Mouse (Mus musculus) heart, embryonic 10.5 days (tissue): ENCODE measurements at regions not wholly inside any gene's neighbourhood (a gene's known extent, or its start where the extent isn't known, plus 50 kb on each side); places are given as distances from the start of the nearest gene placed in this dataset.

Experiments
- DNase-seq: peaks from one replicate; pipeline ENCODE4 v3.0.0-alpha.2; 2017; ENCODE audit warnings: low spot score
- H3K27ac ChIP-seq: fragments of 300-500 bp; sonication (generic); 2 replicates; pipeline ENCODE4 v1.5.1; 2016; ENCODE audit warnings: mild to moderate bottlenecking
- H3K27me3 ChIP-seq: fragments of 300-500 bp; sonication (generic); 2 replicates; pipeline ENCODE4 v1.6.1; 2016; ENCODE audit warnings: mild to moderate bottlenecking; ENCODE audit not compliant: poor library complexity, insufficient read depth, severe bottlenecking
- H3K36me3 ChIP-seq: fragments of 300-500 bp; sonication (generic); 2 replicates; pipeline ENCODE4 v1.6.1; 2016; ENCODE audit warnings: mild to moderate bottlenecking, moderate library complexity
- H3K4me1 ChIP-seq: fragments of 300-500 bp; sonication (generic); 2 replicates; pipeline ENCODE4 v1.6.1; 2016; ENCODE audit warnings: mild to moderate bottlenecking
- H3K4me3 ChIP-seq: fragments of 300-500 bp; sonication (generic); 2 replicates; pipeline ENCODE4 v1.5.1; 2016; ENCODE audit warnings: mild to moderate bottlenecking, moderate library complexity
- H3K9me3 ChIP-seq: fragments of 300-500 bp; sonication (generic); 2 replicates; pipeline ENCODE4 v1.6.1; 2016; ENCODE audit warnings: mild to moderate bottlenecking, moderate library complexity
- WGBS: fragments of 180-500 bp; shearing (Covaris S2); methylation state at CpG from one replicate; pipeline ENCODE4 v1.1.7; 2016; 5-methylcytosine and 5-hydroxymethylcytosine counted together

GRCm38 (mm10) chr1:106483008-106483407, 231.1 kb downstream of the Bcl2 start:
- Histone ChIP-seq H3K4me1 (no peaks in the 10 kb centered on the region), H3K36me3 (no peaks in the 10 kb centered on the region), H3K27me3 (no peaks in the 10 kb centered on the region), H3K4me3 (no peak overlapping the region), H3K27ac (no peak overlapping the region), H3K9me3 (no peaks in the 10 kb centered on the region)
- no peak for DNase-seq
- WGBS = 65% methylated on average over 3 of the region's 3 CpGs

GRCm38 (mm10) chr1:106477670-106478355, 236.3 kb downstream of the Bcl2 start:
- Histone ChIP-seq H3K36me3 (no peaks in the 10 kb centered on the region), H3K4me3 (no peak overlapping the region), H3K9me3 (no peaks in the 10 kb centered on the region), H3K27ac (no peak overlapping the region), H3K4me1 (no peaks in the 10 kb centered on the region), H3K27me3 (no peaks in the 10 kb centered on the region)
- WGBS = 80% methylated on average over 7 of the region's 7 CpGs
- DNase-seq = no peak

GRCm38 (mm10) chr1:106468021-106468420, 246.1 kb downstream of the Bcl2 start:
- H3K4me1 ChIP-seq = no peaks in the 10 kb centered on the region
- no peaks in the 10 kb centered on the region for H3K27me3 ChIP-seq

GRCm38 (mm10) chr1:106466644-106467043, 247.4 kb downstream of the Bcl2 start:
- no peaks in the 10 kb centered on the region for H3K27me3 ChIP-seq
- H3K4me1 ChIP-seq = no peaks in the 10 kb centered on the region
- WGBS = 65% methylated on average over 4 of the region's 4 CpGs
- no peaks in the 10 kb centered on the region for H3K9me3 ChIP-seq
- no peaks in the 10 kb centered on the region for H3K36me3 ChIP-seq
- DNase-seq = no peak
- no peak overlapping the region for H3K4me3 ChIP-seq
- no peak overlapping the region for H3K27ac ChIP-seq

More at GRCm38 (mm10) chr1:106468021-106468420, 246.1 kb downstream of the Bcl2 start:
- DNase-seq = no peak
- Histone ChIP-seq H3K4me3 (no peak overlapping the region), H3K36me3 (no peaks in the 10 kb centered on the region), H3K9me3 (no peaks in the 10 kb centered on the region), H3K27ac (no peak overlapping the region)
- WGBS = 88% methylated on average over 9 of the region's 9 CpGs

- no peaks in the 10 kb centered on the region for H3K9me3 ChIP-seq
- no peak overlapping the region for H3K27ac ChIP-seq
- no peak overlapping the region for H3K4me3 ChIP-seq
- H3K36me3 ChIP-seq = no peaks in the 10 kb centered on the region
- WGBS = 81% methylated on average over 8 of the region's 8 CpGs
- DNase-seq = no peak
- H3K27me3 ChIP-seq = no peaks in the 10 kb centered on the region
- H3K4me1 ChIP-seq = no peaks in the 10 kb centered on the region
These were observed 248.1 kb downstream of the Bcl2 start for GRCm38 (mm10) chr1:106465977-106466302.

GRCm38 (mm10) chr1:106465243-106465976, 248.7 kb downstream of the Bcl2 start:
- Histone ChIP-seq H3K27ac (no peak overlapping the region), H3K4me3 (no peak overlapping the region), H3K9me3 (no peaks in the 10 kb centered on the region), H3K4me1 (no peaks in the 10 kb centered on the region), H3K36me3 (no peaks in the 10 kb centered on the region), H3K27me3 (no peaks in the 10 kb centered on the region)
- DNase-seq = no peak
- WGBS = 54% methylated on average over 4 of the region's 4 CpGs

GRCm38 (mm10) chr1:106464726-106465125, 249.3 kb downstream of the Bcl2 start:
- H3K27me3 ChIP-seq = no peaks in the 10 kb centered on the region
- DNase-seq = no peak
- 49% methylated on average over 2 of the region's 2 CpGs for WGBS
- no peak overlapping the region for H3K4me3 ChIP-seq
- H3K36me3 ChIP-seq = no peaks in the 10 kb centered on the region
- H3K4me1 ChIP-seq = no peaks in the 10 kb centered on the region
- 0 out of 2 replicates have a peak overlapping the region, but pooled peaks have one; percentile 52 for H3K27ac ChIP-seq
- no peaks in the 10 kb centered on the region for H3K9me3 ChIP-seq

- Histone ChIP-seq H3K4me3 (no peak overlapping the region), H3K27me3 (no peaks in the 10 kb centered on the region), H3K4me1 (no peaks in the 10 kb centered on the region), H3K36me3 (no peaks in the 10 kb centered on the region), H3K9me3 (no peaks in the 10 kb centered on the region), H3K27ac (no peak overlapping the region)
- DNase-seq = no peak
These were observed 251.5 kb downstream of the Bcl2 start for GRCm38 (mm10) chr1:106462595-106462994.

GRCm38 (mm10) chr1:106462112-106462511, 252.0 kb downstream of the Bcl2 start:
- no peaks in the 10 kb centered on the region for H3K36me3 ChIP-seq
- no peak for DNase-seq
- no peaks in the 10 kb centered on the region for H3K4me1 ChIP-seq
- H3K27me3 ChIP-seq = no peaks in the 10 kb centered on the region
- WGBS = 82% methylated on average over 1 of the region's 1 CpGs
- no peak overlapping the region for H3K4me3 ChIP-seq
- H3K9me3 ChIP-seq = no peaks in the 10 kb centered on the region
- H3K27ac ChIP-seq = no peak overlapping the region

GRCm38 (mm10) chr1:106460957-106461356, 253.1 kb downstream of the Bcl2 start:
- Histone ChIP-seq H3K9me3 (no peaks in the 10 kb centered on the region), H3K4me1 (no peaks in the 10 kb centered on the region), H3K36me3 (no peaks in the 10 kb centered on the region), H3K4me3 (no peak overlapping the region), H3K27me3 (no peaks in the 10 kb centered on the region), H3K27ac (no peak overlapping the region)
- 62% methylated on average over 2 of the region's 2 CpGs for WGBS
- DNase-seq = no peak

GRCm38 (mm10) chr1:106449795-106450194, 264.3 kb downstream of the Bcl2 start:
- Histone ChIP-seq H3K4me3 (no peak overlapping the region), H3K4me1 (no peaks in the 10 kb centered on the region), H3K27me3 (no peaks in the 10 kb centered on the region), H3K27ac (no peak overlapping the region), H3K9me3 (no peaks in the 10 kb centered on the region), H3K36me3 (no peaks in the 10 kb centered on the region)
- DNase-seq = no peak
- 53% methylated on average over 2 of the region's 2 CpGs for WGBS
